Mouse (Mus musculus) naive thymus-derived CD4-positive, alpha-beta T cell, adult 2 months (primary cell): Measurements from ENCODE around the gene Klk1b22.
"Not testable (repeated sequence)": the region's sequence is repeated elsewhere in the genome, so short reads cannot be mapped to it uniquely, and the experiment has no call there.

Experiments
- DNase-seq: peaks from one replicate; pipeline ENCODE4 v3.0.0-alpha.2; 2011; ENCODE audit warnings: low read depth

The Klk1b22 gene

GRCm38 (mm10) chr7:44112373-44112772, at the start of gene Klk1b22:
Gene Klk1b22 (plus strand): TSS chr7:44112673.
- no peak for DNase-seq

GRCm38 (mm10) chr7:44072117-44072516, 40.4 kb upstream of the Klk1b22 start:
- DNase-seq: no peak

- DNase-seq: no peak
Observed at GRCm38 (mm10) chr7:44077703-44078102, 34.8 kb upstream of the Klk1b22 start.

- no peak for DNase-seq
Observed at GRCm38 (mm10) chr7:44096111-44096510, 16.4 kb upstream of the Klk1b22 start.

GRCm38 (mm10) chr7:44102028-44102427, 10.4 kb upstream of the Klk1b22 start, which contains the start of gene Klk1b21:
Gene Klk1b21 (plus strand): TSS chr7:44102328.
- not testable (repeated sequence) for DNase-seq

GRCm38 (mm10) chr7:44123445-44123844, 11.0 kb downstream of the Klk1b22 start:
- DNase-seq: no peak

- DNase-seq: no peak
Observed at GRCm38 (mm10) chr7:44136467-44136866, 24.0 kb downstream of the Klk1b22 start, which contains the start of gene Klk1b16. Gene Klk1b16 (plus strand): TSS chr7:44136767.
